Mouse (Mus musculus): ENCODE results near the gene Apol7b. TPM values are rescaled to one million over a fixed set of nuclear protein-coding genes. Genes with fewer than 3 reads are reported as not detected.
A peak's percentile ranks its signal among the peaks of the same experiment; 100 is the strongest.

Apol7b gene
- total RNA-seq, 1 experiment from 2014 or later = not detected

DNA sequence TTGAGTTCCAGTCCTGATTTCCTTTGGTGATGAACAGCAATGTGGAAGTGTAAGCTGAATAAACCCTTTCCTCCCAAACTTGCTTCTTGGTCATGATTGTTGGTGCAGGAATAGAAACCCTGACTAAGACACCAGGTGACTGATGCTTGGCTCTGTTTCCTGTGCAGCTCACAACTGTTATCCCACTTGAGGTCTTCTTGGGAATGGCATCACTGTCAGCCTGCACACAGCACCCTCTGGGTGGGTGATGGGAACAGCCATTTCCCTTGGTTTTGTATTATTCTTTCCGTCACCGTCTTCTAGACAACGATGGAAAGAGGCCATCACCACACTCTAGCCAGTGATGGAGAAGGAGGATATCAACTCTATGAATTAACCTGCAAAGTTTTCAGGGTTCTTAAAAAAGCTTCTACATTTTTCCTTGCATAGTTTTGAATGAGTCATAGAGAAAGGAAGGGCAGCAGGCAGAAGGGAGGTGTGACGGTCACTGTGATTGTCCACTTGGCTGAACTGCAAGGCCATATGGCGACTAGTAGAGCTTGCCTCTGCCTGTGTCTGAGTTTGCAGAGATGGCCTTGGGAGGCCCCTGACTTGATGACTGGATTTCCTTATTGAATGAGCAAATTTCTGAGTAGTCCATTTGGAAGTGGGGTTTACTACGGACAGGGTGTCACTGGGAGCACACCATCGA is 62.8 kb downstream of the Apol7b start:
- no peak for DNase-seq

GRCm38 (mm10) chr15:77382880-77383279 is 64.4 kb downstream of the Apol7b start:
- no peak for DNase-seq

GRCm38 (mm10) chr15:77382271-77382850 is 64.9 kb downstream of the Apol7b start:
- DNase-seq = no peak

DNA sequence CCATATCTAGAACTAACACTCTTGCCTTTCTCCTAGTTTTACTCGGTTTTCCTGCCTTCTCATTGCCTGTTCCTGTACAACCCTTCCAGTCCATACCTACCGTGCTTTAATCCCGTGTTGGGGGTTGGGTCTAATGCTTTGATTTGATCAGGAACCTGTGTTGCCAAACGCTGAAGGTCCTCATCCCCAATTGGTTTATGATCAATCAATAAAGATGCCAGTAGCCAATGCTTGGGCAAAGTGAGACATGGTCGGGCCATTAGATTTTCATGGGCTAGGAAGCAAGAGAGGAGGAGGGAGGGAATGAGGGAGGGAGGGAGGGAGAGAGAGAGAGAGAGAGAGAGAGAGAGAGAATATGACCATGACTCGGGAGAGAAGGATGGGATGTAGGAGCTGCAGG is 65.8 kb downstream of the Apol7b start:
- DNase-seq = no peak

- no peak for DNase-seq
Measured at GRCm38 (mm10) chr15:77379921-77380320, 67.4 kb downstream of the Apol7b start.

GRCm38 (mm10) chr15:77377419-77377818 is 69.9 kb downstream of the Apol7b start:
- no peak for DNase-seq

GRCm38 (mm10) chr15:77376920-77377319 is 70.4 kb downstream of the Apol7b start:
- peak; percentile 52 for DNase-seq

Other genes starting within 250 kb of the Apol7b start
- 56.5 and 68.7 TPM in 2 replicates for gene Rbfox2, start 140.5 kb downstream of the Apol7b start, total RNA-seq (2021)
- not detected in 2 replicates for gene Apol7a, start 48.4 kb downstream of the Apol7b start, total RNA-seq (2021)
- gene Apol9a, start 36.4 kb downstream of the Apol7b start, total RNA-seq (2021) = 0.91 and 1.2 TPM in 2 replicates
- gene Apol10a, start 29.6 kb upstream of the Apol7b start, total RNA-seq (2021) = not detected in 2 replicates
- not detected in 2 replicates for gene Apol11a, start 60.8 kb upstream of the Apol7b start, total RNA-seq (2021)
- gene Apol7c, start 85.8 kb upstream of the Apol7b start, total RNA-seq (2021) = not detected in 2 replicates
- gene 1700025B11Rik, start 114.4 kb upstream of the Apol7b start, total RNA-seq (2021) = not detected in 2 replicates
- 0.52 TPM in 1 of 2 replicates, not detected in the other for gene Apol10b, start 148.6 kb upstream of the Apol7b start, total RNA-seq (2021)
- not detected in 2 replicates for gene Gm36245, start 151.8 kb upstream of the Apol7b start, total RNA-seq (2021)
- 0.33 and 0.62 TPM in 2 replicates for gene Apol11b, start 195.8 kb upstream of the Apol7b start, total RNA-seq (2021)

All from adrenal gland, postnatal 25 days (tissue).